Mouse (Mus musculus) thymus, adult 2 months (tissue): ENCODE data around the gene Lce3a.

Experiments used
- CTCF ChIP-seq: fragments of 200-500 bp; IDR thresholded peaks from 2 replicates; pipeline ENCODE4 v1.5.1; 2012; ENCODE audit warnings: mild to moderate bottlenecking, control low read depth, low read length, moderate library complexity, borderline replicate concordance; ENCODE audit not compliant: control insufficient read depth, poor library complexity, insufficient read depth; ENCODE audit errors: extremely low read depth
- POLR2A ChIP-seq: fragments of 200-500 bp; IDR thresholded peaks from 2 replicates; pipeline ENCODE4 v1.6.1; 2012; ENCODE audit warnings: mild to moderate bottlenecking, low read length, control low read depth, moderate library complexity; ENCODE audit not compliant: control insufficient read depth, poor library complexity, insufficient read depth; ENCODE audit errors: extremely low read depth

- TF ChIP-seq CTCF (no peak), POLR2A (no peak)
Measured at GRCm38 (mm10) chr3:92926130-92926529, at the start of gene Lce3a.
